Mouse (Mus musculus) erythroblast, embryonic 14.5 days (primary cell): ENCODE measurements around the gene Sel1l2.

Experiments used
- GATA1 ChIP-seq: IDR thresholded peaks from 2 replicates; pipeline ENCODE4 v1.6.1; 2012; ENCODE audit warnings: low read length, inconsistent platforms, mixed read lengths
- TAL1 ChIP-seq: IDR thresholded peaks from 3 replicates; pipeline ENCODE4 v1.6.1; 2012; ENCODE audit warnings: low read length, inconsistent platforms, mixed read lengths

- TF ChIP-seq TAL1 (no peak), GATA1 (no peak)
Observed at GRCm38 (mm10) chr2:140215965-140216364, 173.5 kb downstream of the Sel1l2 start.
